Mouse (Mus musculus): ENCODE data around the gene Lrch3. TPM values are rescaled to one million over a fixed set of nuclear protein-coding genes. Genes with fewer than 3 reads are reported as not detected.
"Not testable (repeated sequence)": the region's sequence is repeated elsewhere in the genome, so short reads cannot be mapped to it uniquely, and the experiment has no call there.

The Lrch3 gene
- polyA plus RNA-seq, 1 experiment from 2014 or later: 39.1 TPM

GRCm38 (mm10) chr16:33055655-33056054 is 141.8 kb downstream of the Lrch3 start:
- H3K4me3 ChIP-seq (ENCODE audit: low read depth, low read length): peak overlapping the region; percentile 98
- no peaks in the 10 kb centered on the region for H3K27me3 ChIP-seq (ENCODE audit: control insufficient read depth, insufficient read depth, low read length)
- no peak; the same call in 1 of the 2 replicates for ATAC-seq (replicated peaks; ENCODE audit: low FRiP score)
- 26% methylated on average over 10 of the region's 10 CpGs for WGBS
- H3K9me3 ChIP-seq (ENCODE audit: control insufficient read depth, low read length): no peaks in the 10 kb centered on the region
- no peak overlapping the region for H3K27ac ChIP-seq (ENCODE audit: low read depth, low read length)
- peaks cover 8% of the 10 kb centered on the region; the same call in 1 of the 2 replicates for H3K36me3 ChIP-seq (ENCODE audit: control insufficient read depth, insufficient read depth, low read length)
- peak overlapping the region; percentile 45; the same call in 1 of the 2 replicates for H3K9ac ChIP-seq (ENCODE audit: low read length)
- peaks cover 5% of the 10 kb centered on the region for H3K4me1 ChIP-seq (replicated peaks; ENCODE audit: control insufficient read depth, insufficient read depth, low read length)
- H3K4me2 ChIP-seq (ENCODE audit: low read depth, low read length, severe bottlenecking): peak overlapping the region; percentile 77
- no peak for DNase-seq (ENCODE audit: low spot score)

- Histone ChIP-seq H3K4me2 (ENCODE audit: low read depth, low read length, severe bottlenecking) (peak within 1 kb of the TSS; percentile 77), H3K4me1 (replicated peaks; ENCODE audit: control insufficient read depth, insufficient read depth, low read length) (peaks cover 5% of the 10 kb centered on the region), H3K36me3 (ENCODE audit: control insufficient read depth, insufficient read depth, low read length) (peaks cover 8% of the 10 kb centered on the region; the same call in 1 of the 2 replicates), H3K27me3 (ENCODE audit: control insufficient read depth, insufficient read depth, low read length) (no peaks in the 10 kb centered on the region), H3K9me3 (ENCODE audit: control insufficient read depth, low read length) (no peaks in the 10 kb centered on the region), H3K4me3 (ENCODE audit: low read depth, low read length) (peak within 1 kb of the TSS; percentile 98), H3K9ac (ENCODE audit: low read length) (peak within 1 kb of the TSS; percentile 98), H3K27ac (ENCODE audit: low read depth, low read length) (peak within 1 kb of the TSS; percentile 85)
- ATAC-seq (replicated peaks; ENCODE audit: low FRiP score) (peak; percentile 92), DNase-seq (ENCODE audit: low spot score) (peak; percentile 94)
- WGBS: under 1% methylated on average over 47 of the region's 47 CpGs
These were observed 142.3 kb downstream of the Lrch3 start, which contains the start of the genes Iqcg and Rpl35a for GRCm38 (mm10) chr16:33056095-33056785. Gene Iqcg (minus strand): TSS chr16:33056218. Gene Rpl35a (plus strand): TSS chr16:33056453.

GRCm38 (mm10) chr16:33056786-33057185 is 142.9 kb downstream of the Lrch3 start:
- H3K9me3 ChIP-seq (ENCODE audit: control insufficient read depth, low read length): no peaks in the 10 kb centered on the region
- H3K4me1 ChIP-seq (replicated peaks; ENCODE audit: control insufficient read depth, insufficient read depth, low read length): peaks cover 6% of the 10 kb centered on the region
- H3K27me3 ChIP-seq (ENCODE audit: control insufficient read depth, insufficient read depth, low read length): no peaks in the 10 kb centered on the region
- WGBS: under 1% methylated on average over 24 of the region's 24 CpGs
- H3K9ac ChIP-seq (ENCODE audit: low read length): peak overlapping the region; percentile 98
- H3K27ac ChIP-seq (ENCODE audit: low read depth, low read length): peak overlapping the region; percentile 85
- peaks cover 8% of the 10 kb centered on the region; the same call in 1 of the 2 replicates for H3K36me3 ChIP-seq (ENCODE audit: control insufficient read depth, insufficient read depth, low read length)
- peak overlapping the region; percentile 98 for H3K4me3 ChIP-seq (ENCODE audit: low read depth, low read length)
- no peak for ATAC-seq (replicated peaks; ENCODE audit: low FRiP score)
- DNase-seq (ENCODE audit: low spot score): no peak
- peak overlapping the region; percentile 77 for H3K4me2 ChIP-seq (ENCODE audit: low read depth, low read length, severe bottlenecking)

GRCm38 (mm10) chr16:33058033-33058432 is 144.1 kb downstream of the Lrch3 start:
- peak overlapping the region; percentile 77 for H3K4me2 ChIP-seq (ENCODE audit: low read depth, low read length, severe bottlenecking)
- no peak overlapping the region for H3K27ac ChIP-seq (ENCODE audit: low read depth, low read length)
- 90% methylated on average over 16 of the region's 16 CpGs for WGBS
- peak overlapping the region; percentile 27 for H3K9ac ChIP-seq (ENCODE audit: low read length)
- peaks cover 8% of the 10 kb centered on the region; the same call in 1 of the 2 replicates for H3K36me3 ChIP-seq (ENCODE audit: control insufficient read depth, insufficient read depth, low read length)
- peaks cover 7% of the 10 kb centered on the region for H3K4me1 ChIP-seq (replicated peaks; ENCODE audit: control insufficient read depth, insufficient read depth, low read length)
- DNase-seq (ENCODE audit: low spot score): no peak
- H3K27me3 ChIP-seq (ENCODE audit: control insufficient read depth, insufficient read depth, low read length): no peaks in the 10 kb centered on the region
- ATAC-seq (replicated peaks; ENCODE audit: low FRiP score): no peak
- H3K4me3 ChIP-seq (ENCODE audit: low read depth, low read length): peak overlapping the region; percentile 98; the same call in 1 of the 2 replicates
- H3K9me3 ChIP-seq (ENCODE audit: control insufficient read depth, low read length): no peaks in the 10 kb centered on the region

GRCm38 (mm10) chr16:33058656-33059055 is 144.8 kb downstream of the Lrch3 start:
- not testable (repeated sequence) for H3K4me3 ChIP-seq (ENCODE audit: low read depth, low read length); H3K27me3 ChIP-seq (ENCODE audit: control insufficient read depth, insufficient read depth, low read length); H3K27ac ChIP-seq (ENCODE audit: low read depth, low read length); H3K4me1 ChIP-seq (replicated peaks; ENCODE audit: control insufficient read depth, insufficient read depth, low read length); DNase-seq (ENCODE audit: low spot score); H3K9ac ChIP-seq (ENCODE audit: low read length); H3K9me3 ChIP-seq (ENCODE audit: control insufficient read depth, low read length); ATAC-seq (replicated peaks; ENCODE audit: low FRiP score); H3K4me2 ChIP-seq (ENCODE audit: low read depth, low read length, severe bottlenecking); H3K36me3 ChIP-seq (ENCODE audit: control insufficient read depth, insufficient read depth, low read length)
- 89% methylated on average over 9 of the region's 9 CpGs for WGBS

GRCm38 (mm10) chr16:33059471-33059870 is 145.6 kb downstream of the Lrch3 start:
- Histone ChIP-seq H3K9me3 (ENCODE audit: control insufficient read depth, low read length) (no peaks in the 10 kb centered on the region), H3K4me2 (ENCODE audit: low read depth, low read length, severe bottlenecking) (no peak overlapping the region), H3K27ac (ENCODE audit: low read depth, low read length) (no peak overlapping the region), H3K4me3 (ENCODE audit: low read depth, low read length) (no peak overlapping the region), H3K9ac (ENCODE audit: low read length) (no peak overlapping the region), H3K4me1 (replicated peaks; ENCODE audit: control insufficient read depth, insufficient read depth, low read length) (peaks cover 12% of the 10 kb centered on the region), H3K36me3 (ENCODE audit: control insufficient read depth, insufficient read depth, low read length) (peaks cover 8% of the 10 kb centered on the region; the same call in 1 of the 2 replicates), H3K27me3 (ENCODE audit: control insufficient read depth, insufficient read depth, low read length) (no peaks in the 10 kb centered on the region)
- DNase-seq (ENCODE audit: low spot score): no peak
- no peak for ATAC-seq (replicated peaks; ENCODE audit: low FRiP score)
- 79% methylated on average over 1 of the region's 1 CpGs for WGBS

- DNase-seq (ENCODE audit: low spot score): no peak
- Histone ChIP-seq H3K9ac (ENCODE audit: low read length) (no peak overlapping the region), H3K4me1 (replicated peaks; ENCODE audit: control insufficient read depth, insufficient read depth, low read length) (peaks cover 12% of the 10 kb centered on the region), H3K4me3 (ENCODE audit: low read depth, low read length) (no peak overlapping the region), H3K9me3 (ENCODE audit: control insufficient read depth, low read length) (no peaks in the 10 kb centered on the region), H3K4me2 (ENCODE audit: low read depth, low read length, severe bottlenecking) (no peak overlapping the region), H3K27me3 (ENCODE audit: control insufficient read depth, insufficient read depth, low read length) (no peaks in the 10 kb centered on the region), H3K36me3 (ENCODE audit: control insufficient read depth, insufficient read depth, low read length) (peaks cover 8% of the 10 kb centered on the region; the same call in 1 of the 2 replicates), H3K27ac (ENCODE audit: low read depth, low read length) (no peak overlapping the region)
- ATAC-seq (replicated peaks; ENCODE audit: low FRiP score): no peak
- 76% methylated on average over 2 of the region's 2 CpGs for WGBS
These were observed 147.0 kb downstream of the Lrch3 start for GRCm38 (mm10) chr16:33060926-33061325.

- DNase-seq (ENCODE audit: low spot score): no peak
- Histone ChIP-seq H3K27me3 (ENCODE audit: control insufficient read depth, insufficient read depth, low read length) (no peaks in the 10 kb centered on the region), H3K36me3 (ENCODE audit: control insufficient read depth, insufficient read depth, low read length) (peaks cover 8% of the 10 kb centered on the region; the same call in 1 of the 2 replicates), H3K4me1 (replicated peaks; ENCODE audit: control insufficient read depth, insufficient read depth, low read length) (peaks cover 12% of the 10 kb centered on the region), H3K4me2 (ENCODE audit: low read depth, low read length, severe bottlenecking) (no peak overlapping the region; the same call in 1 of the 2 replicates), H3K27ac (ENCODE audit: low read depth, low read length) (peak overlapping the region; percentile 78), H3K9ac (ENCODE audit: low read length) (no peak overlapping the region; the same call in 1 of the 2 replicates), H3K4me3 (ENCODE audit: low read depth, low read length) (no peak overlapping the region), H3K9me3 (ENCODE audit: control insufficient read depth, low read length) (no peaks in the 10 kb centered on the region)
- no peak for ATAC-seq (replicated peaks; ENCODE audit: low FRiP score)
- WGBS: 47% methylated on average over 11 of the region's 11 CpGs
These were observed 147.5 kb downstream of the Lrch3 start for GRCm38 (mm10) chr16:33061400-33061799.

Data from forebrain, embryonic 11.5 days (tissue).